Mouse (Mus musculus) gastrocnemius, adult 2 months (tissue): Measurements from ENCODE around the gene Tyk2. TPM values are rescaled to one million over a fixed set of nuclear protein-coding genes. Genes with fewer than 3 reads are reported as not detected.

Source experiments
- DNase-seq: peaks from one replicate; pipeline ENCODE4 v3.0.0; 2022
- H3K27ac ChIP-seq: fragments of 200-600 bp; 2 replicates; pipeline ENCODE4 v1.8.1; 2022; ENCODE audit warnings: mild to moderate bottlenecking
- H3K4me3 ChIP-seq: fragments of 200-600 bp; 2 replicates; pipeline ENCODE4 v1.8.1; 2022; ENCODE audit warnings: mild to moderate bottlenecking, moderate library complexity
- CTCF ChIP-seq: fragments of 200-600 bp; IDR thresholded peaks from 2 replicates; pipeline ENCODE4 v1.8.1; 2022; ENCODE audit warnings: antibody characterized with exemption, mild to moderate bottlenecking, moderate library complexity
- intact Hi-C: fragments of 180-260 bp; cut with DNase I; formaldehyde crosslinking; loops from one replicate; pipeline ENCODE4 v1.15.1; 2025
- total RNA-seq, 2 experiments: library from RNA; stranded (reverse); gene quantifications; 2 replicates each; pipeline ENCODE4 v1.2.3; 2021

The Tyk2 gene
- total RNA-seq, 2 experiments from 2014 or later, result 4.4 to 5.9 TPM

GRCm38 (mm10) chr9:21125502-21126258, 5.4 kb downstream of the Tyk2 start:
- TF ChIP-seq CTCF, result no peak
- intact Hi-C loops, result no loop called here
- no peak for DNase-seq
- H3K4me3 ChIP-seq, result no peak overlapping the region
- no peak overlapping the region for H3K27ac ChIP-seq

GRCm38 (mm10) chr9:21124837-21125236, 6.2 kb downstream of the Tyk2 start:
- intact Hi-C loops, result no loop called here
- TF ChIP-seq CTCF, result no peak
- DNase-seq, result no peak
- Histone ChIP-seq H3K27ac (no peak overlapping the region), H3K4me3 (no peak overlapping the region)

- intact Hi-C loops, result no loop called here
- H3K4me3 ChIP-seq, result no peak overlapping the region
Observed at GRCm38 (mm10) chr9:21121483-21121882, 9.6 kb downstream of the Tyk2 start.

DNA sequence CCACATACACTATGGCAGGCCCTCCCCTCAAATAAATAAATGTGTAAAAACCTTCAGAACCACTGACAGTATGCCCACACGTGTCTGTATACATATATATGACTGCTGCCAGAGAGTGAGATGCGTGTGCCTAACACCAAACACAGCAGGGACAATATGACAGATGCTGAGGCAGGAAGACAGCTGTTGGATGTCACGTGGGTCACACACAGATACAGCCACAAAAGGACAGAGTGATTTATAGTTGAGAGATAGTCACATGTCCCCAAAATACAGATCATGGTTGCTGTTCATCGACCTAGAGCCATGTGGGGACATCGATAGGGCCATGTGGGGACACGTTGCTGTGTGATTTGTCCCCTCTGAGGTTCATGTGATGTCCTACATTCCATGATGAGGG, 14.0 kb downstream of the Tyk2 start:
- Histone ChIP-seq H3K4me3 (no peak overlapping the region), H3K27ac (no peak overlapping the region)
- intact Hi-C loops, result no loop called here
- no peak for DNase-seq
- no peak for TF ChIP-seq CTCF

More at GRCm38 (mm10) chr9:21121483-21121882, 9.6 kb downstream of the Tyk2 start:
- TF ChIP-seq CTCF, result no peak
- no peak overlapping the region for H3K27ac ChIP-seq
- no peak for DNase-seq

DNA sequence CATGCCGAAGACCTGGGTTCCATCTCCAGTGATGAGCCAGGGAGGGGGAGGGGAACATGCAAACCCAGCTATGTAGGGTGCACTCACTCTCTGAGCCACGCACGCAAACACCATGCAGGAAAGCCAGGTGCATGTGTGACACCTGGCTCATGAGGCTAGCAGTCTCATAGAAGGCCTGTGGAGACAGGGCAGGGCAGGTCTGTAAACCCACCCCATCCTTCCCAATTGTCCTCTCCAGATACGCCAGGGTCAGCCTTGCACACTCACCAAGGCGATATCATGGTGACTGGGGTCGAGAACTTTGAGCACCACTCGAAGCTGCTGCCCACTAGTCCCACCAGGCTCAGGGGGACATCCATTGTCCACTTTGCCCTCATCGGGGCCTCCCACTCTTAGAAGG, 15.9 kb downstream of the Tyk2 start:
- TF ChIP-seq CTCF, result no peak
- intact Hi-C loops, result no loop called here
- no peak for DNase-seq
- Histone ChIP-seq H3K27ac (no peak overlapping the region), H3K4me3 (no peak overlapping the region)

DNA sequence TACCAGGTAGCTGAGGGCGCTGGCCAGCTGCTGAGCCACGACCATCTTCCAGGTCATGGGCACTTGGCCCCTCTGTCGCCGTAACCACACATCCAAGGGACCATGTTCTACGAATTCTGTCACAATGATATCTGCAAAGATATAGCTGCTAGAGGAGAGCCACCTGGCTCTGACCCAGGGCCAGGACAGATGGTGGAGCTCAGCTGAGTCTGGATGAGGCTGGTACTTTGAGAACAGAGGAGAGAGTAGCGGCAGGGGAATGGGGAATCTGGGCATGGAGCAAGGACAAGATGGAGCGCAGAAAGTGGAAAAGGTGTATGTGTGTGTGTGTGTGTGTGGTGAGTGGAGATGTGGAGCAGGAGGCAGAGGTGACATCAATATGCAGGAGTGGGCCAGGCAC, 16.9 kb downstream of the Tyk2 start:
- DNase-seq, result no peak
- Histone ChIP-seq H3K27ac (no peak overlapping the region), H3K4me3 (no peak overlapping the region)
- intact Hi-C loops, result no loop called here
- no peak for TF ChIP-seq CTCF

- no peak for TF ChIP-seq CTCF
- H3K4me3 ChIP-seq, result no peak overlapping the region
- H3K27ac ChIP-seq, result no peak overlapping the region
- intact Hi-C loops, result no loop called here
- DNase-seq, result no peak
Observed at GRCm38 (mm10) chr9:21113751-21114150, 17.3 kb downstream of the Tyk2 start.

- no peak for DNase-seq
- intact Hi-C loops, result no loop called here
Observed at GRCm38 (mm10) chr9:21107607-21108237, 23.3 kb downstream of the Tyk2 start.

DNA sequence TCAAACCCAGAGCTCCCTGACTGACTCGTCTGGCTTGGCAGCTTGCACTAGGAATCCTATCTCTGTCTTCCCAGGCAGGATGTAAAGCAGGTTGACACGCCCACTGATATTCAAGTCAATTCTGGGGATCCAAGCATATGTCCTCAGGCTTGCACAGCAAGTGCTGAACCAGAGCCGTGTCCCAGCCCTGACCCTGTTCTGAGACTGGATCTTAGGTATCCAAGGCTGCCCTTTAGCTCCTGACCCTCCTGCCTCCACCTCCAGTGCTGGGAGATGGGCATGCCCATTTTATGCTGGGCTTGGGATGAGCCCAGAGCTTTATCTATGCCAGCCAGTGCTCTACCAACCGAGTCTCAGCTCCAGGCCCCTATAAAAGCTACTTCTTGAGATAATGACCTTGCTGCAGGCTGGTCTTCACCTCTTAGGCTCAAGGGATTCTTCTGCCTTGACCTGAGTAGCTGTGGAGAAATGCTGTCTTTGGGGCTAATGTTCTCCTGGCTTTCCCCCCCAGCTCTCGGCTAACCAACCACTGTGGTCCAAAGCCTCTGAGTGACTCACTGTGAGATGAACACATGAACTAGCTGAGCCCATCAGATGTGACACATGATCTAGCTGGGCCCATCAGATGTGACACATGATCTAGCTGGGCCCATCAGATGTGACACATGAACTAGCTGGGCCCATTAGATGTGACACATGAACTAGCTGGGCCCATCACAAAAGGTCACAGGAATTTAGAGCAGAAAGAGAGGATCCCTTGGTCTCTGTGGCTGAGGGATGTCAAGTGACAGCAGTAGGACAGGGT, 25.1 kb downstream of the Tyk2 start:
- no peak for TF ChIP-seq CTCF
- intact Hi-C loops, result no loop called here
- DNase-seq, result no peak
- no peak overlapping the region for H3K27ac ChIP-seq
- H3K4me3 ChIP-seq, result no peak overlapping the region

More at GRCm38 (mm10) chr9:21107607-21108237, 23.3 kb downstream of the Tyk2 start:
- no peak overlapping the region for H3K27ac ChIP-seq
- H3K4me3 ChIP-seq, result no peak overlapping the region
- no peak for TF ChIP-seq CTCF

- TF ChIP-seq CTCF, result no peak
- no peak overlapping the region for H3K27ac ChIP-seq
- intact Hi-C loops, result no loop called here
- no peak for DNase-seq
- H3K4me3 ChIP-seq, result no peak overlapping the region
Observed at GRCm38 (mm10) chr9:21104814-21105213, 26.2 kb downstream of the Tyk2 start.

DNA sequence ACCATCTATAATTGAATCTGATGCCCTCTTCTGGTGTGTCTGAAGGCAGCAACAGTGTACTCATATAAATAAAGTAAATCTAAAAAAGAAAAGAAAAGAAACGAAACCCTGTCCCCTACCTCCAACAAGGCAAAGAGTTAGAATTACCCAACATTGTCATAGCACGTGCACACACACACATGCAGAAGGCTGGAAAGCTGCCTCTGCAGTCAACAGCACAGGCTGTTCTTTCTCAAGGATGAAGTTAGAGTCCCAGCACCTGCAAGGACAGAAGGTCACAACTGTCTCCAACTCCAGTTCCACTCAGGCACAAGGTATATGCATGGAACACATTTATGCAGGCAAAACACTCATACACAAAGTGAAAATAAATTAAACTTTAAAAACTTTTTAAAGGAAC, 29.0 kb downstream of the Tyk2 start:
- Histone ChIP-seq H3K4me3 (no peak overlapping the region), H3K27ac (no peak overlapping the region)
- TF ChIP-seq CTCF, result no peak
- intact Hi-C loops, result no loop called here
- no peak for DNase-seq

- intact Hi-C loops, result no loop called here
- Histone ChIP-seq H3K4me3 (no peak overlapping the region), H3K27ac (no peak overlapping the region)
- DNase-seq, result no peak
- no peak for TF ChIP-seq CTCF
Observed at GRCm38 (mm10) chr9:21100447-21101161, 30.4 kb downstream of the Tyk2 start.
